Mouse (Mus musculus) heart, postnatal 0 days (tissue): ENCODE measurements around the gene Prkca.

Experiments
- CTCF ChIP-seq: IDR thresholded peaks from 2 replicates; pipeline ENCODE4 v1.5.1; 2016; ENCODE audit warnings: antibody characterized with exemption, control low read depth, low read depth
- EP300 ChIP-seq: IDR thresholded peaks from 2 replicates; pipeline ENCODE4 v1.6.1; 2016; ENCODE audit warnings: antibody characterized with exemption, low read depth

GRCm38 (mm10) chr11:108285046-108285445 lies 58.7 kb downstream of the Prkca start:
- no peak for TF ChIP-seq CTCF
- TF ChIP-seq EP300, result no peak
